12 mouse cellular contexts compared by ENCODE assay signal in genomic region chr15:83417407-83417806, GRCm38 (mm10). TPM values are rescaled to one million over a fixed set of nuclear protein-coding genes. Genes with fewer than 3 reads are reported as not detected.
DNase-seq lines count a peak whose midpoint lies in the region; ATAC-seq lines count a peak whose summit lies in the region.
"Had no signal": no experiment of that assay in that cellular context is flagged by ENCODE, and none has a peak within 500 bp of the region (broad histone marks: within the 10 kb centered on the region; RNA-seq: fewer than 3 reads in every experiment).

No protein-coding gene starts in this region.

- WGBS in heart, embryonic 12.5 days = 40% methylated on average over 7 of the region's 7 CpGs

- ATAC-seq in heart, embryonic 12.5 days (ENCODE audit: insufficient number of reproducible peaks, low FRiP score) = no peak
- ATAC-seq in erythroblast, adult 5-6 weeks (replicated peaks; ENCODE audit: low FRiP score, poor library complexity, severe bottlenecking) = no peak
- ATAC-seq in monocyte, adult 5-6 weeks (replicated peaks; ENCODE audit: insufficient number of reproducible peaks, low FRiP score, low TSS enrichment, poor library complexity, severe bottlenecking) = no peak

- no peaks in the 10 kb centered on the region for H3K27me3 ChIP-seq in heart, embryonic 12.5 days (replicated peaks)

- H3K4me1 ChIP-seq in heart, embryonic 12.5 days (replicated peaks) = peaks cover 50% of the 10 kb centered on the region

- H3K4me3 ChIP-seq in heart, embryonic 12.5 days = no peak overlapping the region

- no peak overlapping the region for H3K9ac ChIP-seq in heart, embryonic 12.5 days
- H3K9ac ChIP-seq: lung, embryonic 14.5 days had no signal

- intact Hi-C loops in heart, postnatal 36 days (cut with DNase I) = no loop called here

- peak overlapping the region; percentile 39; the same call in 1 of the 2 replicates for H3K4me2 ChIP-seq in heart, embryonic 12.5 days
- H3K4me2 ChIP-seq: lung, embryonic 14.5 days had no signal

- H3K27ac ChIP-seq in heart, embryonic 12.5 days (ENCODE audit: poor library complexity, severe bottlenecking) = peak overlapping the region; percentile 63

- H3K9me3 ChIP-seq in heart, embryonic 12.5 days (replicated peaks) = no peaks in the 10 kb centered on the region

- no peaks in the 10 kb centered on the region for H3K36me3 ChIP-seq in heart, embryonic 12.5 days

- DNase-seq in heart, postnatal 36 days = no peak
- DNase-seq in 3134 (ENCODE audit: extremely low read depth, insufficient read length, low spot score) = peak; percentile 59
- DNase-seq in brain, adult 2 months (ENCODE audit: low read depth, low spot score) = peak; percentile 95
- DNase-seq in left cerebral cortex, adult 9 months (ENCODE audit: low spot score in 2 of 2) = peak; percentile 75 to 83
- DNase-seq in kidney, postnatal 25 days = no peak
- DNase-seq: adrenal gland, postnatal 25 days; kidney, adult 11 months; lung, embryonic 14.5 days; thymus, postnatal 4 days had no signal

RNA-seq across cellular contexts. Expression of gene Pacsin2, which starts 47.0 kb away (rescaled TPM):
- polyA plus RNA-seq in heart, embryonic 12.5 days (2016; fragmentation: Nextera tagmentation; extraction: Ambion mirVana) = 70.8 and 72.0 TPM in 2 replicates
- total RNA-seq in heart, postnatal 36 days (2021) = 100 to 1,000 TPM; 174 to 191 TPM
- total RNA-seq in erythroblast, adult 5-6 weeks (2015; ENCODE audit: low replicate concordance) = 102 and 137 TPM in 2 replicates
- 285 and 310 TPM in 2 replicates for total RNA-seq in erythroblast, adult 5-6 weeks (2017; ENCODE audit: low replicate concordance)
- total RNA-seq in monocyte, adult 5-6 weeks (2017) = 92.8 to 153 TPM (median 103 TPM) in 3 replicates

Comparison
In these comparisons a context has a peak if more than half of its experiments do, and no peak if none do; other contexts are left out.
1. DNase-seq: peak in 3134 (single experiment), brain, adult 2 months (single experiment) and left cerebral cortex, adult 9 months (2 of 2); none in heart, postnatal 36 days (0 of 2) and kidney, postnatal 25 days (0 of 2).